8 mouse cellular contexts compared by ENCODE assay signal in genomic region chr13:30003169-30003568, GRCm38 (mm10). TPM values are rescaled to one million over a fixed set of nuclear protein-coding genes. Genes with fewer than 3 reads are reported as not detected.
DNase-seq lines count a peak whose midpoint lies in the region.

No protein-coding gene starts in this region.

- peak; percentile 3 for DNase-seq in lung, postnatal 25 days (ENCODE audit: low spot score)
- no peak for DNase-seq in lung, postnatal 4 days
- peak; percentile 27 for DNase-seq in T-cell, adult 2 months (ENCODE audit: low spot score)
- DNase-seq in cerebellum, postnatal 25 days, result peak; percentile 79 to 86
- DNase-seq in retina, embryonic 14.5 days (ENCODE audit: low spot score), result peak; percentile 64
- DNase-seq in urinary bladder, postnatal 14 days (ENCODE audit: low spot score), result no peak
- no peak for DNase-seq in urinary bladder, adult 2 months (ENCODE audit: low spot score)
- no peak for DNase-seq in neural tube, embryonic 10.5 days (ENCODE audit: extremely low spot score, low spot score)

RNA-seq across cellular contexts. Expression of gene E2f3, which starts 17.3 kb away (rescaled TPM):
- polyA plus RNA-seq in urinary bladder, adult 2 months (2012; rRNA removed), result 6.2 and 6.3 TPM in 2 replicates

Comparison
In these comparisons a context has a peak if more than half of its experiments do, and no peak if none do; other contexts are left out.
1. DNase-seq: peak in lung, postnatal 25 days (single experiment), T-cell, adult 2 months (single experiment), cerebellum, postnatal 25 days (2 of 2) and retina, embryonic 14.5 days (single experiment); none in lung, postnatal 4 days (0 of 2), urinary bladder, postnatal 14 days (single experiment), urinary bladder, adult 2 months (single experiment) and neural tube, embryonic 10.5 days (single experiment).